Mouse (Mus musculus): ENCODE measurements around the gene Gm17693.
"Not testable (repeated sequence)": the region's sequence is repeated elsewhere in the genome, so short reads cannot be mapped to it uniquely, and the experiment has no call there.

Gm17693 gene

DNA sequence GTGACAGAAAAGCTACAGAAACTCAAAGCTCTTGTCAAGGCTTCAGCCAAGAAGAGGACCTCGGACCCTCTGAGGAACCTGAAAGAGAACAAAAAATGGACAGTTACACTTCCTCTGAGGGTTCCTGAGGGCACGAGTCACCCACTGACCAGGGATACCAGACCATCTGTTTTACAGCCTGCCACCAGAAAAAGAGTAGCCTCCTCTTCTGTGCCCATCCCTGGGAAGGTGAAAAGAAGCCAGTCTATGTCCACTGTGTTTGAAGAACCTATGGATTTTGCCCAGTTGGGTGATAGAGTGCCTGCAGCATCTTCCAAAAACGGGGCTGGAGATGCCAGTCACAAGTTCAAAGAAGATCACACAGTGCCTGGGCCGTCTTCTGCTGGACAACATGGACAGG lies at the start of gene Gm17693:
Gene Gm17693, plus strand, starts transcription at position 301 of the 400 bp plus-strand sequence.
- DNase-seq, result not testable (repeated sequence)

Data from kidney, adult 11 months (tissue).